Mouse (Mus musculus) adrenal gland, postnatal 14 days (tissue): ENCODE measurements around the gene Tmem189. TPM values are rescaled to one million over a fixed set of nuclear protein-coding genes. Genes with fewer than 3 reads are reported as not detected.
A peak's percentile ranks its signal among the peaks of the same experiment; 100 is the strongest.

Experiments
- DNase-seq: peaks from one replicate; pipeline ENCODE4 v3.0.0; 2021; ENCODE audit warnings: mixed read lengths
- long read RNA-seq, 2 experiments: library from polyadenylated mRNA; stranded (forward); transcript quantifications; one replicate each; pipeline ENCODE4 v2.0.0; 2021
- total RNA-seq: library from RNA; stranded (reverse); gene quantifications from 2 replicates; pipeline ENCODE4 v1.2.3, GENCODE M21; 2021

Gene Tmem189
- total RNA-seq, result 30.7 and 37.5 TPM in 2 replicates
- long read RNA-seq, experiment 1, transcript Tmem189-201 (6 exons, 2,329 nt), result major isoform, 84 of 86 reads
- long read RNA-seq, experiment 1, partial matches to known transcripts, result 0 of 86 reads
- long read RNA-seq, experiment 1, other reads (novel, unspliced or antisense), result 1 of 86 reads
- long read RNA-seq, experiment 2, transcript Tmem189-201 (6 exons, 2,329 nt), result major isoform, 60 of 71 reads
- long read RNA-seq, experiment 2, partial matches to known transcripts, result 0 of 71 reads
- long read RNA-seq, experiment 2, other reads (novel, unspliced or antisense), result 11 of 71 reads

DNA sequence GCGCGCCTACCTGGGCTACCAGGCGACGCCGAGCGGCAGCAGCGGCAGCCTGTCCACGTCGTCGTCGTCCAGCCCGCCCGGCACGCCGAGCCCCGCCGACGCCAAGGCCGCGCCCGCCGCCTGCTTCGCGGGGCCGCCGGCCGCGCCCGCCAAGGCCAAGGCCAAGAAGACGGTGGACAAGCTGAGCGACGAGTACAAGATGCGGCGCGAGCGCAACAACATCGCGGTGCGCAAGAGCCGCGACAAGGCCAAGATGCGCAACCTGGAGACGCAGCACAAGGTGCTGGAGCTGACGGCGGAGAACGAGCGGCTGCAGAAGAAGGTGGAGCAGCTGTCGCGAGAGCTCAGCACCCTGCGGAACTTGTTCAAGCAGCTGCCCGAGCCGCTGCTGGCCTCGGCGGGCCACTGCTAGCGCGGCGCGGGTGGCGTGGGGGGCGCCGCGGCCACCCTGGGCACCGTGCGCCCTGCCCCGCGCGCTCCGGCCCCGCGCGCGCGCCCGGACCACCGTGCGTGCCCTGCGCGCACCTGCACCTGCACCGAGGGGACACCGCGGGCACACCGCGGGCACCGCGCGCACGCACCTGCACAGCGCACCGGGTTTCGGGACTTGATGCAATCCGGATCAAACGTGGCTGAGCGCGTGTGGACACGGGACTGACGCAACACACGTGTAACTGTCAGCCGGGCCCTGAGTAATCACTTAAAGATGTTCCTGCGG lies at the start of gene Tmem189:
Gene Tmem189 (minus strand): TSS at position 322 of the 718 bp plus-strand sequence.
- peak; percentile 78 for DNase-seq

DNA sequence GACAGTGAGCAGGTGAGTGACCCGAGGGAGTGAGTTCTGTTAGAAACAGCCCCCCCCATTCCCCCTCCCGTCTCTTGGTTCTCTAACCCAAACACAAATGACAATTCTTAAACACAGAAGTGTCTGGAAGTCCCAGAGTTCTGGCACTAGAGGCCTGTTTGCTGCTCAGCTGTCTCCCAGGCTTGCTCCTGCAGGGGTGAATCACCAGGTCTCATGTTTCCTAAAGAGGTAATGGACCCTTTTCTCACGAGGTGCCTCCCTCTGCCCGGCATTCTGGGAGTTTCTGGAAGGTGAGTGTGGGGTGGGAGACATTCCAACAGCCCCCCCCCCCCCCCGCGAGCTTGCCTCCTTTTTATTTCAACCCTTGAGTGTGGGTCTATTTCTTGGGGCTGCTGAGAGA lies 49.4 kb upstream of the Tmem189 start:
- no peak for DNase-seq

DNA sequence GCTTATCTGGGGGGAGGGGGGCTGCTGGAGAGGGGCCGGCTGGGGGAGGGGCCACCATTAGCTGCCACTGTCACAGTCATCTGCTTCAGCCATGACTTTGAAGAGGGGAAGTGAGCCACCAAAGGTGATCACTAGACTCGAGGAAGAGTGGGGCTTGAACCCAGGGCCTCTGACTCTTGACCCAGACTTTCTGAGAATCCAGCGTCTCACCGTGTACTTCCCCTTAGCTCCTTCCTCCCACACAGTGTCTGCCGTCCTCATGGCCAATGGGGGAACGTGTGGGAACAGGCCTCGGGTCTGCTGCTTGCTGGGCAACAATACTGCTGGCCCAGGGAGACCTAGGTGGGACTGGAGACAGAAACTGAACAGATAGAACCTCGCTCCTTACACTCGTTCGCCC lies 45.2 kb upstream of the Tmem189 start:
- DNase-seq, result no peak

DNA sequence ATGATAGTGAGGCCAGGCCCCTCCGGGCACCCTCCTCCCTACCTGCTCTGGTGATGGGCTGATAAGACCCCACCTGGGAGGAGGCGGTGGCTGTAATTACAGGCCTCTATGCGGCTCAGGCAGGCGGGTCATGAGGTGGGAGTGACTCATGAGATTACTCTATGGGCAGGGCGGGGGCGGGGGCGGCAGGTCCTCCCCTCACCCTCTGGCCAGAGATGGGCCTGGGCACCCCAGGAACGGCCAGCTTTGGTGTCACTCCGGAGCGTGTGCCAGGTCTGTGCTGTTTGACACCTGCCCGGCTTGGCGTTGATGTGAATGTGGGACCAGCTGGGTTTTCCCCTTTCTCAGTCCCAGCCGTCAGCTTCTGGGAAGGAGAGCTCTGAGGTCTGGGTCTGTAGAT lies 41.5 kb upstream of the Tmem189 start:
- no peak for DNase-seq

DNA sequence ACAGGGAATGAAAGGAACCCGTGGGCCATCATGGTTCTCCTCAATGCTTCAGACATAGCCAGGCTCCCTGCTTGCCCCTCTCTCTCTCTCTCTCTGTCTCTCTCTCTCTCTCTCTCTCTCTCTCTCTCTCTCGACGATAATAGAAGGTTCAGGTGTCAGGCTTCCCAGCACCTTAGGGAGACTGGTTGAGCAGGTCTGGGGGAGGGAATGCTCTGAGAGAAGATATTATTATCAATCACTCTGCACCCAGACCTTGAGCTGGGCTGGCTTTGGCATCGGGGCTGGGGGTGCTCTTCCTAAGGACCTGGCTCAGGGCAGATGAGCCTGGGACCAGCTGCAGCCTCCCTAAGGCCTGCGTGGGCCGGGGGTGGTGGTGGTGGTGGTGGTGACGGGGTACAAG lies 40.4 kb upstream of the Tmem189 start:
- DNase-seq, result no peak

DNA sequence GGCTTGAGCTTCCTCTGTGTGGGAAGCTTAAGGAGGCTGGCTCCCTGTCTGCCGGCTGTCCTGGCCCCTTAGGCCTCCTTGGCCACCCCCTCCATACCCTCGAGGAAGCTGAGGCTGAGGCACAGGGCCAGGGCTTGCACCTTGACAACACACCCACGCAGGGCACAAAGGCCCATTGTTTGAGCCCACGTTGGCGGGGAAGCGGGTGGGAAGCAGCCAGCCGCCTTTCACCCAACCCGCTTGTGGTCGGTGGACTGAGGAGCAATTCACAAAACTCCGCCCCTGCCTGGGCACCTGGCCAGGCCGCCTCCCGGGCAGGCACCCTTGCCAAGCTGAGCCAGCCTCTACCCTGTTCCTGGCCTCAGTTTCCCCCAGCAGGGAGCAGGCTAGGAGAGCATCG lies 37.5 kb upstream of the Tmem189 start:
- peak; percentile 64 for DNase-seq

DNA sequence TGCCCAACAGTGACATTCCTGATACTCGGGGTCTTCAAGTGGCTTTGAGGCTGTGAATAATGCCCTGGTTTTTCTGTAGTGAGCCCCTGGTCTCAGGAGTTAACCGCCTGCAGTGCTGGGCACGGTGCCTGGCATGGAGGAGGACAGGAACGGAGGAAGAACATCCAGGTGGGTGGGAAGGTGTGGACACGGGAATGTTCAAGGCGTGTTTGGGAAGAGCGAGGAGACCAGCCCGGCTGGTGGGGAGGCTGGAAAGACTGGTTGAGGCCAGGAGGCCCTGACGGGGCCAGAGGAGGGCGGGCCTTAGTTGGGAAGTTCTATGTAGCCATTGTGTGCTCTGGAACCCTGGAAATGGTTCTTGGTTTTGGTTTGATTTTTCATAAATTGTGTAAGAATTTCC lies 36.3 kb upstream of the Tmem189 start:
- no peak for DNase-seq

DNA sequence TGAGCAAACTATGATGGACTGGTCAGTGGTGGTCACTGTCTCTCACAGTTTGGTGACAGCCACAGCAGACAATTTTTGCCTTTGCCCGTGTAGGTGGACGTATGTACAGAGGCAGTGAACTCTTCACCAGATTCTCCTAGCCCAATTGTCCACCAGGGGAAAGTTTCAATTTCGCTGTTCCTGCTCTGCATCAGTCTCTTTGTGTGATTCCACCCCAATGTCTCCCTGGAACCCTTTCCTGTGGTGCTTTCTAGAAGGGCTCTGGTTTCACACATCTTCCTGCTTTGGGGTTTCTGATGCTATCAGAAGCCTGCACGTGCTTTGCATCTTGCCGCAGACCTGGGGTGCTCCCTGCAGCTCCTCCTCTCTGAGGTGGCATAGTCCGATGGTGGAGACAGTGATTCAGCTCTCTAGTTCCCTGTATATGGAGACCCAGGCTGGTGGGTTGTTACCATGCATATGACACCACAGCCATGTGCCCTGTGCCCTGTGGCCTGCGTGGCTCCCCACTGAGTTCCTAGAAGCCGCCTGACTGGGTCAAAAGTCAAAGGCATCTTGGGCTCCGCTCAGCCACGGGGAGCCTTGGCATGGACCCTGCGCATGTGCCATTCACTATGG lies 34.1 kb upstream of the Tmem189 start:
- no peak for DNase-seq

DNA sequence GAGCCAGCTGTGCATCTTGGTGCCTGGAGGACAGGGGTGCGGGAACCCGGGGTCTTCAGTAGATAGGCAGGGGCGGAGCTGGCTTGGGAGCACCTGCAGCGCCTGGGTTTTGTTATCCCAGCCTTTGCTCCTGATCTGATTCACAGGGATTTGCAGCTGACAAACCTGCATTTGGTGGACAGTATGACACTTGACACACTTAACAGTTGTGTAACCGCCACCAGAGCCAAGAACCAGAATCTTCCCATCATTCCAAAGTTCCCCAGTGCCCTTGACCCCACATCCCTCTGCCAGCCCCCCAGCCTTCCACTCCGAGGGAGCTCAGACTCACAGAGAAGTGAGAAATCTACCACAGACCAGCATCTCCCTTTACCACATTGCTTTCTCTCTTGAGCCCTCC lies 32.9 kb upstream of the Tmem189 start:
- no peak for DNase-seq

DNA sequence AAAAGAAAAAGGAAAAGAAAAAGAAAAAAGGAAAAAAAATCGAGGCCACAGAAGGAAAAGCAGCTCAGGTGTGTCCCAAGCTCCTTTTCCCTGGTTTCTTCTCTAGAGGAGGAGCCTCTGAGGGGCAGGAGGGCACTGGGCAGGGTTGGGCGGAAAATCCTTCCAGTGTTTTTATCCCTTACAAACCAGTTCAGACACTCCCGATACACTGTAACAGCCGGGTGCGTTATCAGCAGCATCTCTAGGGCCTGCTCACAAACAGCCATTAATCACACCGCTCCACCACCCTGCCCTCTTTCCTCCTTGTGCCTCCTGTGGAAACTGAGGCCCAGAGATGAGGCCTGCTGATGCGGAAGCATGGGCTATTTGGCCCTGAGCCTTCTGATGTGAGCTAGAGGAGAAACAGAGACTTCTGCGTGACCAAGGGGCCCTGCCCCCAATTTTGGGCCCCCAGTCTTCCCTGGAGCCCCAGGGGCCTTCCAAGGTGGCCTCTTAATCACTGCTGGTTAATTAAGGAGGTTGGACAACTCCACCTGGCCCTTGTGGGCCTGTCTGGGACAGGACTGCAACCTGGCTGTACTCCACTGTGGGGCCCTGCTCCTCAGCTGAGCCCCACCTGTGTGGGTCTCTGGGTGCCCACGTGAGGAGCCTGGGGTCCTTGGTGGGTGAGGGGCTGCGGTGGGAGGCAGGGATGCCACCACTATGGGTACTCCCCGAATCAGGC lies 31.7 kb upstream of the Tmem189 start:
- DNase-seq, result no peak

DNA sequence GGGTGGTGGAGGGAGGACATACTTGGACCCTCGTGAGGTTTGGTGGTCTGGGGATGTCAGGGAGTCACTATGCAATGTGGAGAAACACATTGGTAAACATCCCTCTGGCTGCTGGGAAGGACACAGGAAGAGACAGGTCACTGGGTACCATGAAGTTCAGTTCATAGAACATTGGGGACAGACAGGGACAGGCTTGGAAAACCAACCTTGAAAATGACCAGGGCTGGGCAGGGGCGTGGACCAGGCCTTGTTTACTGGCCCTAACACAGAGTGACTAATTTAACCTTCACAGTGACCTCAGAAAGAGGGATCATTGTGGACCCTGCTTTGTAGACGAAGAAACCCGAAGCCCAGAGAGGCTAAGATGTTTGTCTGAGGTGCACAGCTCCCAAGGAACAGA lies 29.9 kb upstream of the Tmem189 start:
- no peak for DNase-seq

DNA sequence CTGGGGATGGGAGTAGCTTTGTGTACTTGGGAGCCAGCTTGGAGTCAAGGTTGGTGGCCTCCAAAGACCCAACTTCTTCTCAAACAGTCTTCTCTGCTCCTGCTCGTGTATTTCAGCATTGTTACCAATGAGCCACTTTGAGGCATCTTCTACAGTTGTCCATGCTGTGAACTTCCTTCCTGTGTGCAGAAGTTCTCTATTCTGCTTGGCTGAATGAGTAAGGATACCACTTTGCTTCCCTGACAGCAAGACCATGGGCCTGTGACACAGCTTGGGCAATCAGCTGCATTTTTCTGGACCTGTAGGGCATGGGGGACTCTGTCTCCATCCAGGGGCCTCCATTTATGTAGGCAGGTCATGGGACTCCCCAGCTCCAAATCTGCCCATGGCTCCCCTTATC lies 27.6 kb upstream of the Tmem189 start:
- DNase-seq, result no peak

DNA sequence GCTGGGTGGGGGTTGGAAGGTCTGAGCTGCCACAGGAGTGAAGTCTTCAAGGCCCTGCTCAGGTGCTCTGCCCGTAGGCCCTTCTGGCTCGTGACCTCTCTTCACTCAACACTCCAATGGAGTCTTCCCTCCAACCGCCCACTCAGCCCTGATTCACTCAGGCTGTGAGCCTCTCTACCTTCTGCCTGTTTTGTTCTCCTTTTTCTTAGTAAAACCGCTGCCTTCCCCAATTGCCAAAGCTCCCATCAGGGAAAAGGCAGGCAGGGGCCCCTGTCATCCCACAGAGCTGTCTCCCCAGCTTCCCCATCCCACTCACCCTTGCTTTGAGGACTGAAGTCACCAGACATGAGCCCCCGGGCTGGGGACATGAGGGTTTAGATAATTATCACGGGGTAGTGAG lies 25.4 kb upstream of the Tmem189 start:
- DNase-seq, result no peak

DNA sequence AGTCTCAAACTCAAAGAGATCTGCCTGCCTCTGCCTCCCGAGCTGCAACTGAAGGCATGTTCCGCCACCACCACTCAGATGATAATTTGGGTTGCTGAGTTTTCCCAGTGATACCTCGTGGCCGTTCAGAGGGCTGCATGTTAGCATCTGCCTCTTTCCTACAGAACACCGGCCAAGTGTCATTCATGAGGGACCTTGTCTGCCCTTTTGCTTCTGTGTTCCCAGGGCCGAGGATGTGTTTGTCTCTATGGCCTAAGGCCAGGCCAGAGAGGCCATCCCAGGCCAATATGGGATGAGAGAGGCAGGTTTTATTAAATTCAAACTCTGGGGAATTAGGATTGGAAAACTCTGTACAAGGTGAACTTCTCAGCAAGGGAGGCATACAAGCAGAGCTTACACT lies 24.7 kb upstream of the Tmem189 start:
- DNase-seq, result peak; percentile 59

DNA sequence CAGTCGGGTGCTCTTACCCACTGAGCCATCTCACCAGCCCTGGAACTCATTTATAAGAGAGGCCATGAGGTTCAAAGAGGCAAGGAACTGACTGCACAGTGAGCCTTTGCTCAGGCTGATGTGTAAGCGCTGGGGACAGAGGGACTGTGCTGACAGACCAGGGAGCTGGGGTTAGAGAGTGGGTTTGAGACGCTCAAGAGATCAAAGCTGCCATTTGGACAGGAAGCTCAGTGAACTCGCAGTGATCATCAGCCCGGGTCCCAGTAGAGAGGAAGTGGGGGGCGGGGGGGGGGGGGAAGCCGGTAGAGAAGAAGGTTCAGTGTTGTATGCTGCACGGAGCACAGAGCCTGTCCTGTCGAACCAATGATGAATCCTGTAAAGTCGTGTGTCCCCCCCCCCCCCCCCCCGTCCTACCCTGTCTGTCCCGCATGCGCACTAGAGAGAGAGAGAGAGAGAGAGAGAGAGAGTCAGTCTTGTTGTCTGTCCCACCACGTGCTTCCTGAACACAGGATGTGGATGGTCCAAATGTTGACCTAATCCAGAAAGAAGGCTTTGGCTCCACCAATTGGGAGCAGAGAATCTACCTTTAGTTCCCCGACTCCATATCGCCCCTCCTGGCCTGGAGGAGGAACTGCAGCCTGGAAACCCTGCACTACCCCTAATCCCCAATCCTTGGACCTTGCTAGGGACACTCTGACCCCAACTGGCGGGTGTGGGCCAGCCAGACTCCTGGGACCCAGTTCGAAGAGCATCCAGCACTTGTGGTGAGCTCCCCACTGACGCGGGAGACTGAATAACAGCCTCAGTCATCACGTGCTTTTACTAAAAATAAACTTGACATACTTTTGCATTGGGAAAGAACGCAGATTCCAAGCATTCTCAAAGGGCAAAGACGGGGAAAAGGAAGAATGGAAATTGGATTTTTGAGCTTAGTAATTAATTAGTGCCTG lies 23.5 kb upstream of the Tmem189 start:
- peak; percentile 66 for DNase-seq

DNA sequence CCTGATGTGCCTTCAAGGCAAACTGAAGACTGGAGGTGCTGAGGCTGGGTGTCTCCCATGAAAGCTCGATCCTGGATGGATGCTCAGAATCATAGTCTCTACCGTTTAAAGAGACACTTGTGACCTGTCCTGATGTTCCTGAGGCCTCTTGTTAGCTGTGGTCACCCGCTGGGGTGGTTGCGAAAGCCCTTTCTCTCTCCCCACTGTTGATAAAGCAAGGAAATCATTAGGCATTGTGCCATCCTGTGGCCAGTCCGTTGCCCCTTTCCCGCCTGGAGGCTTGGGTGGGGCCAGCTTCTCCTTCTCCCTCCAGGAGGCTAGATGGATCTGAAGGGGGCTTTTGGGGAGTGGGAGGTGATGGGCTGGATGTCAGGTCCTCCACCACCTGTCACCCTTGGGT lies 21.0 kb upstream of the Tmem189 start:
- DNase-seq, result no peak

DNA sequence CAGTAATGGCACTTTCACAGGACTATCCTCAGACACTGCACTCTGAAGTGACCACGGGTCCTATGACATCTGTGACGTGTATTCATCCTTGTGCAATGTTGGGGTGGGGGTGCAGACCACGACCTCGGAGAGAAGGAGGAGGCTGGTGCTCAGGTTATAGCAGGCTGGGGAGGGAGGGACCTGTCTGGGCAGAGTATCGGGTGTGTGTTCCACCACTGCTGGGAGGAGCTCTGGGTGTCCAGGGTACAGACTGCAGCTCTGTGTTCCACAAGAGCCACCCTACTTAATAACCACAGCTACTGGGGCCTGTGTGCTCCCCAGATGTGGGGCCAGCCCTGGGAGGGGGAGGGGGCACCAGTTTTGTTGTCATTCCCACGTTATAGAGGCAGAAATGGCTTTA lies 20.3 kb upstream of the Tmem189 start:
- no peak for DNase-seq

DNA sequence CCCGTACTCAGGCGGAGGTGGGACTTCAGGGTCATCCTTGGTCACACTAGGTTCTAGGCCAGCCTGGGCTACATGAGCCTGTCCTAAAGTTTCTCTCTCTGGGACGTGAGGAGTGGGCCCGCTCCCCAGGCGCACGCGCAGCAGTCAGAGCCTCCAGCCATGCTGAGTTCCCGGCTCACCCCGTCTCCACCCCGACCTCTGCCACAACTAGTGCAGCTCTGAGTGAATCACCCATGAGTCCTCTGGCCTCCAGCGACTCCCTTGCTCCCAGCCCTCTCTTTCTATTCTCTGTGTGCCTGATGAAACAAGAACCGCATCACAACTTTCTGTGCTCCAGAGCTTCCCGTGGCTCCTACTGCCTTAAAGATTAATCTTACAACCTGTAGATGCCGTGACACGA lies 18.8 kb upstream of the Tmem189 start:
- peak; percentile 71 for DNase-seq

DNA sequence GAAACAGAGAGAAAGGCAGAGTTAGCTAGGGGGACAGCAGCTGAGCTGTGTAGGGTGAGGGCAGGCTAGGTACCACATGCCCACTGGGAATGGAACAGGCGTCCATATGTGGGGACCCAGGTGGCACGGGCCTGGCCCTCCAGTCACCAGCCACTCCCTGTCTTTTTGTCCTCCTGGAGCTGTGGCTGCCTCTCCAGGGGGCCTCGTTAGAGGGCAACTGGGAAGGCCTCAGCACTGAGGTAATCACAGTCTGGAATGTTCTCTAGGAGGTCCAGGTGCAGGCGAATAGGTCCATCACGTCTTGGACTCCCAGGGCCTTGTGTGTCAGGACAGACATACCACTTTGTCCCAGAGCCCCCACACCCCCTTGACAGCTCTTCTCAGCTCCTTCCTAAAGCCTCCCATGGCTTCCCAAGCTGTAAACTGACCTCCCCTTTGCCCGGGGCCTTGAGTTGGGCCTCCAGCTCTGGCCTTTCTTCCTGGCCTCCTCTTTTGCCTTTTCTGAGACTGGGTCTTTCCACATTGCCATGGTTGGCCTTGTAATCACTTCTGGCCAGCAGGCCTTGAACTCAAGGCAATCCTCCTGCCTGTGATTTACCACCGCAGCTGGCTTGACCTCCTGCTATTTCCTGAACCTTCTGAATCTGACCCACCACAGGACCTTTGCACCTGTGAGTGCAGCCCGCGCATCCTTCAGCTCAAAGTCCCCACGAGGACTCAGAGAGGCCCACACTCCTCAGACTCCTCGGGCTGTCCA lies 16.7 kb upstream of the Tmem189 start:
- peak; percentile 46 for DNase-seq

DNA sequence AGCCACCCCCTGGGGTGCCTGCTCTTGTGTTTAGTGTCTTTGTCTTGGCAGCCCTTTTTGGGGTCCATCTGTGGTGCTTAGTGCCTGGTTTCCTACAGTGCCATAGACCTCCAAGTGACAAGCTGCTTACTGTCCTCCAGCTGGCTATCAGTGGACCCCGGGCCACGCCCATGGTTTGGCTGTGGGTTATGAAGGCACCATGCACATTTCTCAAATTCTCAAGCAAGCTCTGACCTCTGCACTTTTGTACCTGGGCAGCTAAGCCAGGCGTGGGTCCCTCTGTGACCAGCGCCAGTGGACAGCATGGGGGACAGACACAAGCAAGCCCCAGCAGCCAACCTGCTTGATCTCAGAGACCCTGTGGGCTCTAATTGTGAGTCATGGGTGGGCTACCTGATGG lies 14.8 kb upstream of the Tmem189 start:
- no peak for DNase-seq

DNA sequence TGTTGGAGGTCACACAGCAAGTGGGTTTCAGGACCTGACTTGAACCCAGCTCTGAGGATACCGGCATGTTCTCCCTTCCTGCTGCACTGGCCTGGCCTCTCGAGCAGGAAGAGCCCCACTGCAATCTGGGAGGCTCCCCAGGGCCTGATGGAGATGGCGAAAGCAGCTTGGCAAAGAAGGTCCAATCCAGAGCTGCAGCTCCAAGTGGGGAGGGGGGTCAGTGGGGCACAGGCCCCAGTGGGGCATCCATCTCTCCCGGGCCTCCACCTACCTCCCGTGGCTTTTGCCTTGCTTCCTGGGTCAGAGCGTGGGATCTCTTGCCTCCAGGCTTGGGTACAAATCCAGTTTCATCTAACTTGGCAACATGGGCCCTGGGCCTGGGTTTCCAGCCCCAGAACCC lies 12.5 kb upstream of the Tmem189 start:
- DNase-seq, result peak; percentile 78
